8 mouse cellular contexts compared by ENCODE assay signal in genomic region chr6:126563898-126564297, GRCm38 (mm10). TPM values are rescaled to one million over a fixed set of nuclear protein-coding genes. Genes with fewer than 3 reads are reported as not detected.
DNase-seq lines count a peak whose midpoint lies in the region; ATAC-seq lines count a peak whose summit lies in the region.

No protein-coding gene starts in this region.

- intact Hi-C loops in gastrocnemius, postnatal 36 days (cut with DNase I), result loop anchor here (2.0 kb wide), 1 partner anchor 139 kb away; no protein-coding TSS in a partner anchor

- H3K4me3 ChIP-seq in kidney, embryonic 14.5 days (ENCODE audit: low read length), result no peak overlapping the region
- H3K4me3 ChIP-seq in limb, embryonic 12.5 days (replicated peaks), result no peak overlapping the region
- H3K4me3 ChIP-seq in neural tube, embryonic 14.5 days (ENCODE audit: low read depth, low read length), result no peak overlapping the region

- H3K4me1 ChIP-seq in kidney, embryonic 14.5 days (ENCODE audit: control insufficient read depth, insufficient read depth, low read length), result no peaks in the 10 kb centered on the region
- peaks cover 11% of the 10 kb centered on the region for H3K4me1 ChIP-seq in limb, embryonic 12.5 days (replicated peaks)
- H3K4me1 ChIP-seq in neural tube, embryonic 14.5 days (ENCODE audit: control insufficient read depth, insufficient read depth, low read length), result peaks cover 7% of the 10 kb centered on the region; the same call in 1 of the 2 replicates

- H3K27ac ChIP-seq in kidney, embryonic 14.5 days (ENCODE audit: low read depth, low read length), result no peak overlapping the region
- no peak overlapping the region for H3K27ac ChIP-seq in limb, embryonic 12.5 days
- H3K27ac ChIP-seq in neural tube, embryonic 14.5 days (ENCODE audit: low read depth, low read length), result no peak overlapping the region

- ATAC-seq in monocyte, adult 5-6 weeks (replicated peaks; ENCODE audit: insufficient number of reproducible peaks, low FRiP score, low TSS enrichment, poor library complexity, severe bottlenecking), result no peak
- peak; percentile 68 for ATAC-seq in kidney, embryonic 14.5 days (ENCODE audit: low FRiP score, low TSS enrichment)
- ATAC-seq in limb, embryonic 12.5 days (ENCODE audit: insufficient number of reproducible peaks, insufficient read depth, low FRiP score, low TSS enrichment, low read depth), result peak; percentile 57
- peak; percentile 45 for ATAC-seq in neural tube, embryonic 14.5 days (ENCODE audit: low read depth)

- H3K36me3 ChIP-seq in kidney, embryonic 14.5 days (ENCODE audit: control insufficient read depth, insufficient read depth, low read length), result no peaks in the 10 kb centered on the region
- no peaks in the 10 kb centered on the region for H3K36me3 ChIP-seq in limb, embryonic 12.5 days
- H3K36me3 ChIP-seq in neural tube, embryonic 14.5 days (ENCODE audit: control insufficient read depth, insufficient read depth, low read length), result no peaks in the 10 kb centered on the region

- no peak overlapping the region for H3K9ac ChIP-seq in kidney, embryonic 14.5 days (ENCODE audit: low read depth, low read length)
- H3K9ac ChIP-seq in limb, embryonic 12.5 days (replicated peaks), result no peak overlapping the region
- no peak overlapping the region for H3K9ac ChIP-seq in neural tube, embryonic 14.5 days (replicated peaks; ENCODE audit: low read depth, low read length)

- 16% methylated on average over 7 of the region's 7 CpGs for WGBS in kidney, embryonic 14.5 days
- WGBS in limb, embryonic 12.5 days, result 16% methylated on average over 7 of the region's 7 CpGs
- 16% methylated on average over 7 of the region's 7 CpGs for WGBS in neural tube, embryonic 14.5 days

- no peaks in the 10 kb centered on the region for H3K9me3 ChIP-seq in kidney, embryonic 14.5 days (ENCODE audit: control insufficient read depth, low read length)
- H3K9me3 ChIP-seq in limb, embryonic 12.5 days, result no peaks in the 10 kb centered on the region
- no peaks in the 10 kb centered on the region for H3K9me3 ChIP-seq in neural tube, embryonic 14.5 days (ENCODE audit: control insufficient read depth, low read length)

- no peak overlapping the region for H3K4me2 ChIP-seq in kidney, embryonic 14.5 days (replicated peaks; ENCODE audit: low read depth, low read length)
- no peak overlapping the region for H3K4me2 ChIP-seq in limb, embryonic 12.5 days
- H3K4me2 ChIP-seq in neural tube, embryonic 14.5 days (ENCODE audit: low read depth, low read length), result no peak overlapping the region

- peak; percentile 5 to 9 for DNase-seq in monocyte, adult 2 months (ENCODE audit: low read depth in 1 of 2, low spot score in 2 of 2)
- DNase-seq in embryo, embryonic 10 days (ENCODE audit: low spot score), result peak; percentile 95
- DNase-seq in gastrocnemius, postnatal 36 days, result peak; percentile 59 to 68
- DNase-seq in thymus, postnatal 10 days (ENCODE audit: low spot score in 2 of 2), result peak; percentile 7 to 50

- H3K27me3 ChIP-seq in kidney, embryonic 14.5 days (ENCODE audit: control insufficient read depth, insufficient read depth, low read length), result no peaks in the 10 kb centered on the region
- H3K27me3 ChIP-seq in limb, embryonic 12.5 days, result no peaks in the 10 kb centered on the region; the same call in 1 of the 2 replicates
- H3K27me3 ChIP-seq in neural tube, embryonic 14.5 days (ENCODE audit: control insufficient read depth, insufficient read depth, low read length), result no peaks in the 10 kb centered on the region

RNA-seq across cellular contexts. Expression of gene Kcna5, which starts 28.7 kb away (rescaled TPM):
- total RNA-seq in monocyte, adult 5-6 weeks (2017), result not detected in 3 replicates
- total RNA-seq in gastrocnemius, postnatal 36 days (2021), result 1 to 10 TPM; 3.7 to 4.3 TPM
- polyA plus RNA-seq in kidney, embryonic 14.5 days (2014; fragmentation: Nextera tagmentation; extraction: Ambion mirVana), result 1.7 and 4.2 TPM in 2 replicates
- polyA plus RNA-seq in limb, embryonic 12.5 days (2016; fragmentation: Nextera tagmentation; extraction: Ambion mirVana), result 2.1 and 2.5 TPM in 2 replicates
- 2.2 TPM in 2 replicates for polyA plus RNA-seq in neural tube, embryonic 14.5 days (2014; fragmentation: Nextera tagmentation; extraction: Ambion mirVana)

Comparison
In these comparisons a context has a peak if more than half of its experiments do, and no peak if none do; other contexts are left out.
1. DNase-seq: peak in every context shown above with its lines; median percentile 95 in embryo, embryonic 10 days; 64 in gastrocnemius, postnatal 36 days; 28 in thymus, postnatal 10 days; 7 in monocyte, adult 2 months.